Mouse (Mus musculus) urinary bladder, postnatal 25 days (tissue): Measurements from ENCODE around the gene Mesp1.

Source experiments
- DNase-seq: peaks from one replicate; pipeline ENCODE4 v3.0.0; 2022; ENCODE audit warnings: low spot score

Gene Mesp1

GRCm38 (mm10) chr7:79793688-79794087, at the start of gene Mesp1:
Gene Mesp1 (minus strand): TSS chr7:79793788.
- DNase-seq = no peak

- no peak for DNase-seq
Measured at GRCm38 (mm10) chr7:79842163-79842562, 48.6 kb upstream of the Mesp1 start.

- no peak for DNase-seq
Measured at GRCm38 (mm10) chr7:79837247-79837646, 43.7 kb upstream of the Mesp1 start.

- DNase-seq = no peak
Measured at GRCm38 (mm10) chr7:79835196-79835595, 41.6 kb upstream of the Mesp1 start.

GRCm38 (mm10) chr7:79832980-79833379, 39.4 kb upstream of the Mesp1 start:
- DNase-seq = no peak

GRCm38 (mm10) chr7:79831585-79831984, 38.0 kb upstream of the Mesp1 start:
- no peak for DNase-seq

- DNase-seq = no peak
Measured at GRCm38 (mm10) chr7:79831145-79831544, 37.6 kb upstream of the Mesp1 start.

- DNase-seq = no peak
Measured at GRCm38 (mm10) chr7:79828341-79828740, 34.8 kb upstream of the Mesp1 start.

- DNase-seq = no peak
Measured at GRCm38 (mm10) chr7:79822092-79822695, 28.6 kb upstream of the Mesp1 start.

GRCm38 (mm10) chr7:79819996-79820395, 26.4 kb upstream of the Mesp1 start:
- DNase-seq = no peak

- no peak for DNase-seq
Measured at GRCm38 (mm10) chr7:79819515-79819914, 25.9 kb upstream of the Mesp1 start.

- no peak for DNase-seq
Measured at GRCm38 (mm10) chr7:79818321-79818720, 24.7 kb upstream of the Mesp1 start.

- no peak for DNase-seq
Measured at GRCm38 (mm10) chr7:79813409-79813808, 19.8 kb upstream of the Mesp1 start.

GRCm38 (mm10) chr7:79810611-79811506, 17.3 kb upstream of the Mesp1 start, which contains the start of gene Mesp2:
Gene Mesp2 (plus strand): TSS chr7:79810727.
- DNase-seq = peak; percentile 73

GRCm38 (mm10) chr7:79808561-79808960, 15.0 kb upstream of the Mesp1 start:
- no peak for DNase-seq

GRCm38 (mm10) chr7:79803887-79804286, 10.3 kb upstream of the Mesp1 start:
- DNase-seq = no peak

GRCm38 (mm10) chr7:79802037-79802436, 8.4 kb upstream of the Mesp1 start:
- no peak for DNase-seq

- no peak for DNase-seq
Measured at GRCm38 (mm10) chr7:79801391-79801790, 7.8 kb upstream of the Mesp1 start.

GRCm38 (mm10) chr7:79800336-79800735, 6.7 kb upstream of the Mesp1 start:
- DNase-seq = peak; percentile 23

- DNase-seq = no peak
Measured at GRCm38 (mm10) chr7:79799506-79799905, 5.9 kb upstream of the Mesp1 start.

- DNase-seq = peak; percentile 79
Measured at GRCm38 (mm10) chr7:79799048-79799447, 5.5 kb upstream of the Mesp1 start.

- no peak for DNase-seq
Measured at GRCm38 (mm10) chr7:79798606-79799005, 5.0 kb upstream of the Mesp1 start.
